Mouse (Mus musculus): Measurements from ENCODE around the gene Igsf9b. TPM values are rescaled to one million over a fixed set of nuclear protein-coding genes. Genes with fewer than 3 reads are reported as not detected.

The Igsf9b gene
- total and polyA plus RNA-seq, 2 experiments from 2014 or later: 19.3 to 83.3 TPM

- peaks cover 25% of the 10 kb centered on the region; the same call in 1 of the 2 replicates for H3K4me1 ChIP-seq (ENCODE audit: insufficient read depth, low read length)
- DNase-seq (ENCODE audit: low spot score) (no peak), ATAC-seq (ENCODE audit: low FRiP score) (0 out of 2 replicates have a peak, but pooled peaks have one; percentile 4)
- H3K4me2 ChIP-seq (ENCODE audit: low read depth, low read length, poor library complexity, severe bottlenecking): peak overlapping the region; percentile 62
- H3K36me3 ChIP-seq (ENCODE audit: insufficient read depth, low read length): no peaks in the 10 kb centered on the region
- H3K9ac ChIP-seq (replicated peaks; ENCODE audit: low read length, poor library complexity, severe bottlenecking): peak overlapping the region; percentile 77
- no peak for TF ChIP-seq CTCF (IDR thresholded peaks at IDR 0.05)
- peak overlapping the region; percentile 72 for H3K27ac ChIP-seq (ENCODE audit: low read depth, low read length)
- WGBS: under 1% methylated on average over 66 of the region's 68 CpGs
- 0 out of 2 replicates have a peak, but pooled peaks cover 3% of the 10 kb centered on the region for H3K27me3 ChIP-seq (ENCODE audit: insufficient read depth, low read length)
- H3K9me3 ChIP-seq (ENCODE audit: low read length): no peaks in the 10 kb centered on the region
- H3K4me3 ChIP-seq (ENCODE audit: low read depth, low read length): peak overlapping the region; percentile 73
Measured at GRCm38 (mm10) chr9:27299286-27300187, 533 bp downstream of the Igsf9b start.

- WGBS: under 1% methylated on average over 32 of the region's 32 CpGs
- no peak for ATAC-seq (ENCODE audit: low FRiP score)
- Histone ChIP-seq H3K36me3 (ENCODE audit: insufficient read depth, low read length) (no peaks in the 10 kb centered on the region), H3K9ac (replicated peaks; ENCODE audit: low read length, poor library complexity, severe bottlenecking) (peak overlapping the region; percentile 77), H3K4me3 (ENCODE audit: low read depth, low read length) (peak overlapping the region; percentile 73), H3K4me1 (ENCODE audit: insufficient read depth, low read length) (peaks cover 32% of the 10 kb centered on the region; the same call in 1 of the 2 replicates), H3K27me3 (ENCODE audit: insufficient read depth, low read length) (0 out of 2 replicates have a peak, but pooled peaks cover 3% of the 10 kb centered on the region), H3K27ac (ENCODE audit: low read depth, low read length) (peak overlapping the region; percentile 72), H3K4me2 (ENCODE audit: low read depth, low read length, poor library complexity, severe bottlenecking) (peak overlapping the region; percentile 62), H3K9me3 (ENCODE audit: low read length) (no peaks in the 10 kb centered on the region)
- TF ChIP-seq CTCF (IDR thresholded peaks at IDR 0.05): no peak
- DNase-seq (ENCODE audit: low spot score): no peak
Measured at GRCm38 (mm10) chr9:27300188-27300691, 1.2 kb downstream of the Igsf9b start.

- WGBS: 19% methylated on average over 4 of the region's 4 CpGs
- H3K9me3 ChIP-seq (ENCODE audit: low read length): no peaks in the 10 kb centered on the region
- H3K36me3 ChIP-seq (ENCODE audit: insufficient read depth, low read length): no peaks in the 10 kb centered on the region
- peak overlapping the region; percentile 72 for H3K27ac ChIP-seq (ENCODE audit: low read depth, low read length)
- H3K27me3 ChIP-seq (ENCODE audit: insufficient read depth, low read length): 0 out of 2 replicates have a peak, but pooled peaks cover under 1% of the 10 kb centered on the region
- ATAC-seq (ENCODE audit: low FRiP score): no peak
- peak overlapping the region; percentile 62 for H3K4me2 ChIP-seq (ENCODE audit: low read depth, low read length, poor library complexity, severe bottlenecking)
- peaks cover 36% of the 10 kb centered on the region; the same call in 1 of the 2 replicates for H3K4me1 ChIP-seq (ENCODE audit: insufficient read depth, low read length)
- no peak for TF ChIP-seq CTCF (IDR thresholded peaks at IDR 0.05)
- H3K4me3 ChIP-seq (ENCODE audit: low read depth, low read length): peak overlapping the region; percentile 73
- H3K9ac ChIP-seq (replicated peaks; ENCODE audit: low read length, poor library complexity, severe bottlenecking): peak overlapping the region; percentile 77
- DNase-seq (ENCODE audit: low spot score): no peak
Measured at GRCm38 (mm10) chr9:27300698-27301097, 1.7 kb downstream of the Igsf9b start.

- H3K4me2 ChIP-seq (ENCODE audit: low read depth, low read length, poor library complexity, severe bottlenecking): peak overlapping the region; percentile 62
- 54% methylated on average over 5 of the region's 5 CpGs for WGBS
- no peak overlapping the region for H3K27ac ChIP-seq (ENCODE audit: low read depth, low read length)
- H3K36me3 ChIP-seq (ENCODE audit: insufficient read depth, low read length): no peaks in the 10 kb centered on the region
- DNase-seq (ENCODE audit: low spot score) (no peak), ATAC-seq (ENCODE audit: low FRiP score) (no peak)
- peak overlapping the region; percentile 39; the same call in 1 of the 2 replicates for H3K9ac ChIP-seq (replicated peaks; ENCODE audit: low read length, poor library complexity, severe bottlenecking)
- no peaks in the 10 kb centered on the region for H3K9me3 ChIP-seq (ENCODE audit: low read length)
- peak overlapping the region; percentile 73; the same call in 1 of the 2 replicates for H3K4me3 ChIP-seq (ENCODE audit: low read depth, low read length)
- H3K4me1 ChIP-seq (ENCODE audit: insufficient read depth, low read length): peaks cover 37% of the 10 kb centered on the region
- no peaks in the 10 kb centered on the region for H3K27me3 ChIP-seq (ENCODE audit: insufficient read depth, low read length)
- no peak for TF ChIP-seq CTCF (IDR thresholded peaks at IDR 0.05)
Measured at GRCm38 (mm10) chr9:27301486-27301885, 2.5 kb downstream of the Igsf9b start.

- 61% methylated on average over 5 of the region's 5 CpGs for WGBS
Measured at GRCm38 (mm10) chr9:27302291-27302690, 3.3 kb downstream of the Igsf9b start.

More at GRCm38 (mm10) chr9:27302291-27302690, 3.3 kb downstream of the Igsf9b start:
- H3K9ac ChIP-seq (replicated peaks; ENCODE audit: low read length, poor library complexity, severe bottlenecking): peak overlapping the region; percentile 39
- H3K27me3 ChIP-seq (ENCODE audit: insufficient read depth, low read length): no peaks in the 10 kb centered on the region
- no peak overlapping the region for H3K27ac ChIP-seq (ENCODE audit: low read depth, low read length)
- DNase-seq (ENCODE audit: low spot score) (no peak), ATAC-seq (ENCODE audit: low FRiP score) (no peak)
- H3K36me3 ChIP-seq (ENCODE audit: insufficient read depth, low read length): no peaks in the 10 kb centered on the region
- peak overlapping the region; percentile 62 for H3K4me2 ChIP-seq (ENCODE audit: low read depth, low read length, poor library complexity, severe bottlenecking)
- H3K4me1 ChIP-seq (ENCODE audit: insufficient read depth, low read length): peaks cover 44% of the 10 kb centered on the region
- peak overlapping the region; percentile 73; the same call in 1 of the 2 replicates for H3K4me3 ChIP-seq (ENCODE audit: low read depth, low read length)
- H3K9me3 ChIP-seq (ENCODE audit: low read length): no peaks in the 10 kb centered on the region
- no peak for TF ChIP-seq CTCF (IDR thresholded peaks at IDR 0.05)
